Mouse (Mus musculus): ENCODE measurements around the gene Nrtn. TPM values are rescaled to one million over a fixed set of nuclear protein-coding genes. Genes with fewer than 3 reads are reported as not detected.

Gene Nrtn
- polyA plus RNA-seq, 1 experiment from 2014 or later = 6.3 TPM

DNA sequence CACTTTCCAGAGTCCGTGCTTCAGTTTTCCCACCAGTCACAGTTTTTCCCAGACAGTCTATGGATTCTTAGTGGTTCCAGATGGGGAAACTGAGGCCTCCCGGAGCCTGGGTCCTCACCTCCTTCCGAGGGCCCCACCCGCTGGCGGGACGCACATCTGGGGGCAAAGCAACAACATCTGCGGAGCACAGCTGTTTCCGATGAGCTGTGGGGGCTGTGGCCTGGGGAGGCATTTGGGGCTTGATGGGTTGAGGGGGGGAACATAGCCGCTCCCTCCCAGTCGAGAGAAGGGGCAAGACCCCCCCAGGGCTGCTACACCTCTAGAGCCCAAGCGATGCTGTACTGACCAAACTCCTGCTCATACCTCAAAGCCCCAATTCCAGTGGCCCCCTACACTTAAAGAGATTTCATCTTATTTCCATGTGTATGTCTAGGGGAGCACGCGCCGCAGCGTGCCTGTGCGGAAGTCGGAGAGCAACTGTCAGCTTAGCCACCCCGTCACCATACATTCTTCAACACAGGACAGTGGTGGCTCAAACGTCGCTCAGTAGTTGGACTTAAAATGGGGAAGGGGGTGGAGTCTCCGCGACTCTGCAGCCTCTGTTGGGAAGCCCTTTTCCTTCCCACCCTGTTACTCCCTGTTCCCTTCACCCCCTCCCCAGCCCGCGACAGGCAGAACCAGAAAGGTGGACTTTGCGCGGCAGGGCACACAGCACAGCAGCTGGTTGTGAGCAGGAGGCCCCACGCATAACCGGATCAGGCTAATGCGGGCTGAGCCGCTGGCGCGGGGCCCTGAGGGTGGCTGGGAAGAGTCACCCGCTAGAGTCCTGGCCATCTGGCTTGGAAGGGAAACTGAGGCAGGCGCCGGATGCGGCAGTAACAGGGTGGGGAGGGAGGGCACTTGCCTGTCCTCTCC lies 2.8 kb downstream of the Nrtn start:
- no peak for ATAC-seq (ENCODE audit: insufficient read depth, low FRiP score, low TSS enrichment)
- no peak for DNase-seq (ENCODE audit: low spot score)

GRCm38 (mm10) chr17:56753452-56753851 lies 3.9 kb downstream of the Nrtn start:
- ATAC-seq (ENCODE audit: insufficient read depth, low FRiP score, low TSS enrichment) (no peak), DNase-seq (ENCODE audit: low spot score) (no peak)
- Histone ChIP-seq H3K4me3 (ENCODE audit: low read depth, low read length) (no peak overlapping the region), H3K27me3 (ENCODE audit: control insufficient read depth, insufficient read depth, low read length) (peaks cover 67% of the 10 kb centered on the region), H3K36me3 (ENCODE audit: control insufficient read depth, insufficient read depth, low read length) (no peaks in the 10 kb centered on the region), H3K4me2 (ENCODE audit: low read depth) (no peak overlapping the region), H3K9ac (ENCODE audit: low read length) (no peak overlapping the region), H3K4me1 (ENCODE audit: control insufficient read depth, insufficient read depth, low read length) (peaks cover 11% of the 10 kb centered on the region), H3K9me3 (ENCODE audit: control insufficient read depth, low read length) (no peaks in the 10 kb centered on the region), H3K27ac (ENCODE audit: low read depth, low read length) (no peak overlapping the region)
- WGBS = 21% methylated on average over 15 of the region's 15 CpGs

More for the DNA sequence above, 2.8 kb downstream of the Nrtn start:
- WGBS = 16% methylated on average over 35 of the region's 36 CpGs
- H3K4me3 ChIP-seq (ENCODE audit: low read depth, low read length) = no peak overlapping the region
- H3K27ac ChIP-seq (ENCODE audit: low read depth, low read length) = no peak overlapping the region
- H3K27me3 ChIP-seq (ENCODE audit: control insufficient read depth, insufficient read depth, low read length) = peaks cover 67% of the 10 kb centered on the region
- H3K9me3 ChIP-seq (ENCODE audit: control insufficient read depth, low read length) = no peaks in the 10 kb centered on the region
- H3K9ac ChIP-seq (ENCODE audit: low read length) = no peak overlapping the region
- peaks cover 11% of the 10 kb centered on the region for H3K4me1 ChIP-seq (ENCODE audit: control insufficient read depth, insufficient read depth, low read length)
- H3K4me2 ChIP-seq (ENCODE audit: low read depth) = no peak overlapping the region
- H3K36me3 ChIP-seq (ENCODE audit: control insufficient read depth, insufficient read depth, low read length) = no peaks in the 10 kb centered on the region

DNA sequence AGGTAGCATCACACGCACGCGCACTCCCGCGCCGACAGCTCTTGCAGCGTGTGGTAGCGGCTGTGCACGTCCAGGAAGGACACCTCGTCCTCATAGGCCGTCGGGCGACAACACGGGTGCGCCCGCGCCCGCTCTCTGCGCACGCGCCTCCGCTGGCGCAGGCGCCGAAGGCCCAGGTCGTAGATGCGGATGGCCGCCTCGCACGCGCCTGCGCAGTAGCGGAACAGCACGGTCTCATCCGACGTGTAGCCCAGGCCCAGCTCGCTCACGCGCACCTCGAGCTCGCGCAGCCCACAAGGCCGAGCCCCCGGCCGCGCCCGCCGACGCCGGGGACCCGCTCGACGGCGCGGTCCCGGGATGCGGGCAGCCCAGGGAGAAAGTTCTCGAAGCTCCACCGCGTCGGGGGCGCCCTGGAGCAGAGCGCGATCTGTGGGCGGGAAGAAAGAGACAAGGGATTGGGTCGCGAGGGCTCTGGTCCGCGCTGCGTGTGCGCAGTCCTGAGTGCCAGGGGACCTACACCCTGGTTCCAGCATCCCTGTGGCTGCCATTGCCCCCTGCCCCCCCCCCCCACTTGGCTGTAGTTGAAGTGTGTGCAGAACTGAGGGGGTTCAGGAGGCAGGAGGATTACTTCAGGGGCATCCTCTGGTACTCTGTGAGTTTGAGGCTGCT lies 5.8 kb downstream of the Nrtn start:
- H3K4me2 ChIP-seq (ENCODE audit: low read depth) = peak overlapping the region; percentile 27
- peaks cover 55% of the 10 kb centered on the region for H3K27me3 ChIP-seq (ENCODE audit: control insufficient read depth, insufficient read depth, low read length)
- 27% methylated on average over 65 of the region's 71 CpGs for WGBS
- H3K4me1 ChIP-seq (ENCODE audit: control insufficient read depth, insufficient read depth, low read length) = no peaks in the 10 kb centered on the region
- DNase-seq (ENCODE audit: low spot score) (peak; percentile 83), ATAC-seq (ENCODE audit: insufficient read depth, low FRiP score, low TSS enrichment) (peak; percentile 56; the same call in 1 of the 2 replicates)
- no peak overlapping the region for H3K27ac ChIP-seq (ENCODE audit: low read depth, low read length)
- H3K4me3 ChIP-seq (ENCODE audit: low read depth, low read length) = peak overlapping the region; percentile 16; the same call in 1 of the 2 replicates
- no peak overlapping the region; the same call in 1 of the 2 replicates for H3K9ac ChIP-seq (ENCODE audit: low read length)
- no peaks in the 10 kb centered on the region for H3K36me3 ChIP-seq (ENCODE audit: control insufficient read depth, insufficient read depth, low read length)
- no peaks in the 10 kb centered on the region for H3K9me3 ChIP-seq (ENCODE audit: control insufficient read depth, low read length)

GRCm38 (mm10) chr17:56744173-56744572 lies 13.2 kb downstream of the Nrtn start:
- Histone ChIP-seq H3K4me1 (ENCODE audit: control insufficient read depth, insufficient read depth, low read length) (no peaks in the 10 kb centered on the region), H3K36me3 (ENCODE audit: control insufficient read depth, insufficient read depth, low read length) (no peaks in the 10 kb centered on the region), H3K4me2 (ENCODE audit: low read depth) (no peak overlapping the region), H3K9me3 (ENCODE audit: control insufficient read depth, low read length) (no peaks in the 10 kb centered on the region), H3K4me3 (ENCODE audit: low read depth, low read length) (no peak overlapping the region), H3K27me3 (ENCODE audit: control insufficient read depth, insufficient read depth, low read length) (no peaks in the 10 kb centered on the region), H3K27ac (ENCODE audit: low read depth, low read length) (no peak overlapping the region), H3K9ac (ENCODE audit: low read length) (no peak overlapping the region)
- DNase-seq (ENCODE audit: low spot score) (no peak), ATAC-seq (ENCODE audit: insufficient read depth, low FRiP score, low TSS enrichment) (no peak)
- 72% methylated on average over 5 of the region's 5 CpGs for WGBS

- Histone ChIP-seq H3K36me3 (ENCODE audit: control insufficient read depth, insufficient read depth, low read length) (no peaks in the 10 kb centered on the region), H3K4me3 (ENCODE audit: low read depth, low read length) (no peak overlapping the region), H3K27ac (ENCODE audit: low read depth, low read length) (no peak overlapping the region), H3K9ac (ENCODE audit: low read length) (no peak overlapping the region), H3K4me2 (ENCODE audit: low read depth) (no peak overlapping the region), H3K9me3 (ENCODE audit: control insufficient read depth, low read length) (no peaks in the 10 kb centered on the region), H3K4me1 (ENCODE audit: control insufficient read depth, insufficient read depth, low read length) (no peaks in the 10 kb centered on the region), H3K27me3 (ENCODE audit: control insufficient read depth, insufficient read depth, low read length) (no peaks in the 10 kb centered on the region)
- 79% methylated on average over 17 of the region's 17 CpGs for WGBS
- ATAC-seq (ENCODE audit: insufficient read depth, low FRiP score, low TSS enrichment) (no peak), DNase-seq (ENCODE audit: low spot score) (no peak)
Observed at GRCm38 (mm10) chr17:56740788-56741160, 16.6 kb downstream of the Nrtn start.

GRCm38 (mm10) chr17:56740118-56740787 lies 17.1 kb downstream of the Nrtn start:
- ATAC-seq (ENCODE audit: insufficient read depth, low FRiP score, low TSS enrichment) (no peak), DNase-seq (ENCODE audit: low spot score) (no peak)
- no peak overlapping the region for H3K4me2 ChIP-seq (ENCODE audit: low read depth)
- H3K27me3 ChIP-seq (ENCODE audit: control insufficient read depth, insufficient read depth, low read length) = no peaks in the 10 kb centered on the region
- no peak overlapping the region for H3K4me3 ChIP-seq (ENCODE audit: low read depth, low read length)
- no peaks in the 10 kb centered on the region for H3K9me3 ChIP-seq (ENCODE audit: control insufficient read depth, low read length)
- no peak overlapping the region for H3K9ac ChIP-seq (ENCODE audit: low read length)
- H3K27ac ChIP-seq (ENCODE audit: low read depth, low read length) = no peak overlapping the region
- 82% methylated on average over 17 of the region's 17 CpGs for WGBS
- H3K4me1 ChIP-seq (ENCODE audit: control insufficient read depth, insufficient read depth, low read length) = no peaks in the 10 kb centered on the region
- no peaks in the 10 kb centered on the region for H3K36me3 ChIP-seq (ENCODE audit: control insufficient read depth, insufficient read depth, low read length)

DNA sequence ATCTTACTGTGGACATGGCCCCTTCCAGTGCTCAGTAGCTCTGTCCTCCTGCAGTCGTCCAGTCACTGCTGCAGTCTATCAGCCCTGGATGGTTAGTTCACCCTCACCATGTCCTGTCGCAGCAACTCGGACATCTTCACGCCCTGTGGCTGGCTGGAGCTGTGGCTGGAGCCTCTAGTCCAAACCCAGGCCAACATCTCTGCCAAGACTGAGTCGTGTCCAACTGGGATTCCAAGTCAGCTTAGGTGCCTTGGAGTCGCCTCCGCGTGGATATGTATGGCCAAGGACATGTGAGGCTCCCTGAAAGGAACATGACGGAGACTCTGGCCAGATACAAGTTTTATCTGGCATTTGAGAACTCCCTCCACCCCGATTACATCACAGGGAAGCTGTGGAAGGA lies 19.1 kb downstream of the Nrtn start:
- Histone ChIP-seq H3K27ac (ENCODE audit: low read depth, low read length) (no peak overlapping the region), H3K36me3 (ENCODE audit: control insufficient read depth, insufficient read depth, low read length) (no peaks in the 10 kb centered on the region), H3K4me3 (ENCODE audit: low read depth, low read length) (no peak overlapping the region), H3K9me3 (ENCODE audit: control insufficient read depth, low read length) (no peaks in the 10 kb centered on the region), H3K4me1 (ENCODE audit: control insufficient read depth, insufficient read depth, low read length) (no peaks in the 10 kb centered on the region), H3K27me3 (ENCODE audit: control insufficient read depth, insufficient read depth, low read length) (no peaks in the 10 kb centered on the region), H3K9ac (ENCODE audit: low read length) (no peak overlapping the region), H3K4me2 (ENCODE audit: low read depth) (no peak overlapping the region)
- ATAC-seq (ENCODE audit: insufficient read depth, low FRiP score, low TSS enrichment) (no peak), DNase-seq (ENCODE audit: low spot score) (no peak)
- WGBS = 79% methylated on average over 10 of the region's 10 CpGs

GRCm38 (mm10) chr17:56736534-56736933 lies 20.8 kb downstream of the Nrtn start:
- no peak for DNase-seq (ENCODE audit: low spot score)
- Histone ChIP-seq H3K27me3 (ENCODE audit: control insufficient read depth, insufficient read depth, low read length) (no peaks in the 10 kb centered on the region), H3K36me3 (ENCODE audit: control insufficient read depth, insufficient read depth, low read length) (no peaks in the 10 kb centered on the region), H3K27ac (ENCODE audit: low read depth, low read length) (no peak overlapping the region), H3K4me2 (ENCODE audit: low read depth) (no peak overlapping the region), H3K9me3 (ENCODE audit: control insufficient read depth, low read length) (no peaks in the 10 kb centered on the region), H3K4me1 (ENCODE audit: control insufficient read depth, insufficient read depth, low read length) (no peaks in the 10 kb centered on the region), H3K4me3 (ENCODE audit: low read depth, low read length) (no peak overlapping the region), H3K9ac (ENCODE audit: low read length) (no peak overlapping the region)
- ATAC-seq (ENCODE audit: insufficient read depth, low FRiP score, low TSS enrichment) = no peak
- whole genome bisulfite sequencing = 48% methylated on average over 8 of the region's 8 CpGs
